Mouse (Mus musculus): ENCODE results near the gene Ciz1. TPM values are rescaled to one million over a fixed set of nuclear protein-coding genes. Genes with fewer than 3 reads are reported as not detected.
"Not testable (repeated sequence)": the region's sequence is repeated elsewhere in the genome, so short reads cannot be mapped to it uniquely, and the experiment has no call there.

Ciz1 gene
- polyA plus RNA-seq, 1 experiment from 2014 or later = 35.2 TPM

DNA sequence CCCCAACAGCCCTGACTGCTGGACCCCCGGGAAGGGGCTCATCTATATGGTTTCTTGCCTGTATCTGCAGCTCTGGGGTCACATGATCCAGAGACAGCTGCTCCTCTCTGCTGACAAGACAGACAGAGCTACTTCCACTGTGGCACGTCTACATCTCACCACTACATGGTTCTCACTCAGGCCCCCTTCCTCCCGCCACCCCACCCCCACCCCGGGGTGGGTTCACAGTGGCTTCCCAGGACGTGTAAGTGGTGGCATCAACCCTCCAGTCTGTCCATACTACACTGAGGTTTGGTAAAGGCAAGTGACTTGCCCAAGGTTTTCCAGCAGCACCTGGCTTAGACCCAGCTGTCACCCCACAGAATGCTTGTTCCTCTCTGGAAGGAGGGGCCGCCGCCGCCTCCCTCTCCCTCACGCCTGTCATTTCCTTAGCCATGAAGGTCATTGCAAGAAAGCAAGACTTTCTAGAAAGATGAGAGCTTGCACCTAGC lies 611 bp upstream of the Ciz1 start:
- 45% methylated on average over 9 of the region's 9 CpGs for WGBS
- Histone ChIP-seq H3K27me3 (replicated peaks) (peaks cover 61% of the 10 kb centered on the region), H3K9ac (peak overlapping the region; percentile 86; the same call in 1 of the 2 replicates), H3K4me1 (peaks cover 55% of the 10 kb centered on the region), H3K36me3 (no peaks in the 10 kb centered on the region), H3K27ac (replicated peaks) (no peak overlapping the region), H3K4me2 (peak overlapping the region; percentile 98), H3K9me3 (no peaks in the 10 kb centered on the region), H3K4me3 (peak overlapping the region; percentile 63)
- no peak for ATAC-seq (ENCODE audit: extremely low read depth, insufficient number of reproducible peaks, low FRiP score, low TSS enrichment)

DNA sequence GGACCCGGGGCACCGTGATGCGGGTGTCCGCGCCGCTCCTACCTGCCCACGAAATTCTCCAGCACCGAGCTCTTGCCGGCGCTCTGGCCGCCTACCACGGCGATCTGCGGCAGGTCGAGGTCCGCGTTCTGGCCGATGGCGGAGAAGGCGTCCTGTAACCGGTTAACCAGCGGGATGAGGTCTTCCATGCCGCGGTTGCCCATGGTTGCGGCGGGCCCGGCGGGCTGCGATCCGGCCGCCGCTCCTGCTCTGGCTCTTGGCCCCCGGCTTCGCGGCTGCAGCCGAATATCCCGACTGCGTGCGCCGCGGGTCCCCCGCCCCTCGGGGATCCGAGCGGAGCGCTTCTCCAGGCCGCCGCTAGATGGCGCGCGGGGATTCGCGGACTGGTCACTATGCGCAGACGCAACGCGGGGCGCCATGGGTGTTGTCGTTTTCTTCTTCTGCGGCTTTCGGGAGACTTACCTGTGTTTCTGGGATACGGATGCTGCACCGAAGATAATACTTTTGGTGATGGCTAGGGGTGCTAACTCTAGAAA lies 948 bp downstream of the Ciz1 start, which contains the start of gene Dnm1:
Gene Dnm1 (minus strand): TSS at position 332 of the 536 bp plus-strand sequence.
- Histone ChIP-seq H3K4me1 (peaks cover 55% of the 10 kb centered on the region), H3K27me3 (replicated peaks) (peaks cover 48% of the 10 kb centered on the region), H3K4me3 (peak within 1 kb of the TSS; percentile 63), H3K36me3 (no peaks in the 10 kb centered on the region), H3K4me2 (peak within 1 kb of the TSS; percentile 98), H3K9ac (peak within 1 kb of the TSS; percentile 86), H3K9me3 (no peaks in the 10 kb centered on the region), H3K27ac (replicated peaks) (peak within 1 kb of the TSS; percentile 39)
- under 1% methylated on average over 63 of the region's 63 CpGs for WGBS
- ATAC-seq (ENCODE audit: extremely low read depth, insufficient number of reproducible peaks, low FRiP score, low TSS enrichment) = peak; percentile 45; the same call in 1 of the 2 replicates

DNA sequence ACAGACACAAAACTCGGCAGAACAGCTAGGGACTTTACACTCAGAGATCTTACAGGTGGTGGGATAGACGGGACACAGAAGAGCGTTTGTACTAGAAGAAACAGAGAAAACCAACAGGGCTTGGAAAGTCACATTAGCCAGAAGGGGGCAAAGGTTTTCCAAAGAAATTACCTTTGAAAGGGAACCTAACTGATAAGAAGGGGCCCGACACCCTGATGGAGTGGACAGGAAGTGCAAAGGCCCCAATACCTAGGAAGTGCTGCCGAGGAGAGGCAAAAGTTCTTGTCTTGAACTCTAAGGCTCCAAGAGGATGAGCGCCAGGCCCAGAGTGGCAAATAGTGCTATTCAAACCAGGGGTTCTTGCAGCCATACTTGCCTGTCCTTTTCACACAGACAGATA lies 1.7 kb downstream of the Ciz1 start:
- Histone ChIP-seq H3K9ac (no peak overlapping the region), H3K4me3 (no peak overlapping the region), H3K9me3 (no peaks in the 10 kb centered on the region), H3K27ac (replicated peaks) (no peak overlapping the region), H3K4me1 (peaks cover 55% of the 10 kb centered on the region), H3K36me3 (no peaks in the 10 kb centered on the region), H3K4me2 (no peak overlapping the region), H3K27me3 (replicated peaks) (peaks cover 45% of the 10 kb centered on the region)
- 55% methylated on average over 6 of the region's 6 CpGs for WGBS
- no peak for ATAC-seq (ENCODE audit: extremely low read depth, insufficient number of reproducible peaks, low FRiP score, low TSS enrichment)

DNA sequence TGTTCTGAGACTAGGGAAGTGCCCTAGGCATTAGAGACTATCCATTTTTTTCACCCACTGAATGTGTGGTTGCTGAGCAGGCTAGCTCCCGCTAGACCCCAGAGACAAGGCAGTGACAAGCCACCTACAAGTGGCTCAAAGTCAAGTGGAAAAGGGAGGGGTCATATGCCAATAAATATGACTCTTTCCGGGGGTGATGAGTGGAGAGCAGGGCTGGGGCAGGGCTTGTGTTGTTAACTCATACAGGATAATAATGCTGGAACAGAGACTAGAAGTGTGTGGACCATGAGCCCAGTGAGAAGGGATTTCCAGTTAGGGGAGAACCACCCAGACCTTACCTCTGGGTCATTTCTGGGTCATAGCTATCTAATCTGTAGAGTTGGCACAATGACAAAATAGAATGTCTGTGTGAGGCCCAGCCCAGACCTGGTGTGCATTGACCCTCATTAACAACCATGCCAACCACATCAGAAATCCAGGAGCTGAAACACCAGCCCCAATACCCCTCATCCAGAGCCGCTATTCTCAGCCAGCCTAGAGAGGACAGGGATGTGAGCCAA lies 2.3 kb downstream of the Ciz1 start:
- ATAC-seq (ENCODE audit: extremely low read depth, insufficient number of reproducible peaks, low FRiP score, low TSS enrichment) = no peak
- no peak overlapping the region for H3K9ac ChIP-seq
- no peak overlapping the region; the same call in 1 of the 2 replicates for H3K27ac ChIP-seq (replicated peaks)
- H3K9me3 ChIP-seq = no peaks in the 10 kb centered on the region
- H3K4me2 ChIP-seq = no peak overlapping the region
- H3K4me1 ChIP-seq = peaks cover 54% of the 10 kb centered on the region
- peaks cover 40% of the 10 kb centered on the region for H3K27me3 ChIP-seq (replicated peaks)
- H3K36me3 ChIP-seq = no peaks in the 10 kb centered on the region
- 51% methylated on average over 3 of the region's 3 CpGs for WGBS
- no peak overlapping the region for H3K4me3 ChIP-seq

DNA sequence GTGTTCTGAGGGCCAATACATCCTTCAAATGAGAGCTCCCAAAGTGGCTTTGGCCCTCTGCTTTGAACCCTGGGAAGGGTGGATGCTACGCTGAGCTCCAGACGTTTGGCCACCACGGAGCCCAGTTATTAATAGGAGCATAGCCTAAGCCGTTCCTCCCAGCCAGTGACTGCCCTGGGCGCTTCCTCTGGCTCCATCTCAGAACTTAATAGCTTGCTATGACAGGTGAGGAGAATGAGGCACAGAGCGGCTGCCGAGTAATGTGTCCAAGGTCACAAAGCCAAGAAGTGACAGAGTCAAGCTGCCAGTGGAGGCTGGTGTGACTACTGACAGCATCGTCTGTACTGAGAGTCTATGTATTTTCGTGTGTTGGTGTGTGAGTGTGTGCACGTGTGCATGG lies 4.1 kb downstream of the Ciz1 start:
- 59% methylated on average over 10 of the region's 10 CpGs for WGBS
- H3K36me3 ChIP-seq = no peaks in the 10 kb centered on the region
- H3K9me3 ChIP-seq = no peaks in the 10 kb centered on the region
- no peak for ATAC-seq (ENCODE audit: extremely low read depth, insufficient number of reproducible peaks, low FRiP score, low TSS enrichment)
- H3K9ac ChIP-seq = no peak overlapping the region
- H3K4me3 ChIP-seq = no peak overlapping the region
- peaks cover 23% of the 10 kb centered on the region for H3K27me3 ChIP-seq (replicated peaks)
- no peak overlapping the region for H3K27ac ChIP-seq (replicated peaks)
- peaks cover 47% of the 10 kb centered on the region for H3K4me1 ChIP-seq
- H3K4me2 ChIP-seq = no peak overlapping the region

DNA sequence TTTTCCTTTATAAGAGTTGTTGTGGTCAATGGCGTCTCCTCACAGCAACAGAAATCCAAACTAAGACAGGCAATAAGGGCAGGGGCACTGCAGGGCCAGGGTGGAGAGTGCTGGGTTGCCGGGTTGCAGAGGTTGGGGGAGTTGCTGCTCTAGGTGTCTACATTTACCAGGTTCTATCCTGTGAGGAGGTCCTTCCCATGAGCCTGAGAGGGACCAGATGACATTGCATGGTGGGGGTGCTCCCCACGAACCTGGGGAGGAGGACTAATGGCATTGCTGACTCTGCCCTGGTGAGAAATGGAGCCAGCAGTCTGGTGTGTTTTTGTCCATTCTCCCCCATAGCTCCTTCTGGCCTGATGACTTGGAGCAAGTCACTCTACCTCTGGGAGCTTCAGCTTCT lies 5.6 kb downstream of the Ciz1 start:
- 66% methylated on average over 3 of the region's 3 CpGs for WGBS
- Histone ChIP-seq H3K27me3 (replicated peaks) (peaks cover 15% of the 10 kb centered on the region), H3K4me1 (peaks cover 39% of the 10 kb centered on the region), H3K36me3 (no peaks in the 10 kb centered on the region), H3K9ac (no peak overlapping the region), H3K4me2 (no peak overlapping the region), H3K27ac (replicated peaks) (no peak overlapping the region), H3K4me3 (no peak overlapping the region), H3K9me3 (no peaks in the 10 kb centered on the region)
- ATAC-seq (ENCODE audit: extremely low read depth, insufficient number of reproducible peaks, low FRiP score, low TSS enrichment) = no peak

DNA sequence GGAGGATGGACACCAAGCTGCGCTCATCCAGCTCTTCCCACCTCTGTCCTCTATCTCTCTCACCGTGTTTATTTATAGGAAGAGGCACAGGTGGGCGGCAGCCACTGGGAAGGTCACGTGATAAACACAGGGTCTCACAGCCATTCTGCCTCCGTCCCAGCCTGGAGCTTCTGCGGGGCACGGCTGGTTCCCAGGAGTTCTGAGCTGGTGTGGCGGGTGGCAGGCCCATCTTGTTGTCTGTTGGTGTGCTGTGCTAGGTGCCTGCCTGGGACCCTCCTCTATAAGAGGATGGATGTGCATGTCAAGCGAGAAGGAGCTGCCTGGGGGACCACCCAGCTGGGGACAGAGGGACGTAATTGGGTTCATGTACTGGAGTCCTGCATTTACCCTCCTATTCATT lies 6.3 kb downstream of the Ciz1 start:
- WGBS = 50% methylated on average over 10 of the region's 10 CpGs
- H3K27ac ChIP-seq (replicated peaks) = no peak overlapping the region
- no peaks in the 10 kb centered on the region for H3K9me3 ChIP-seq
- H3K9ac ChIP-seq = no peak overlapping the region
- no peak for ATAC-seq (ENCODE audit: extremely low read depth, insufficient number of reproducible peaks, low FRiP score, low TSS enrichment)
- H3K4me3 ChIP-seq = no peak overlapping the region
- 0 out of 2 replicates have a peak, but pooled peaks cover 13% of the 10 kb centered on the region for H3K27me3 ChIP-seq (replicated peaks)
- peaks cover 36% of the 10 kb centered on the region for H3K4me1 ChIP-seq
- H3K36me3 ChIP-seq = no peaks in the 10 kb centered on the region
- H3K4me2 ChIP-seq = no peak overlapping the region

DNA sequence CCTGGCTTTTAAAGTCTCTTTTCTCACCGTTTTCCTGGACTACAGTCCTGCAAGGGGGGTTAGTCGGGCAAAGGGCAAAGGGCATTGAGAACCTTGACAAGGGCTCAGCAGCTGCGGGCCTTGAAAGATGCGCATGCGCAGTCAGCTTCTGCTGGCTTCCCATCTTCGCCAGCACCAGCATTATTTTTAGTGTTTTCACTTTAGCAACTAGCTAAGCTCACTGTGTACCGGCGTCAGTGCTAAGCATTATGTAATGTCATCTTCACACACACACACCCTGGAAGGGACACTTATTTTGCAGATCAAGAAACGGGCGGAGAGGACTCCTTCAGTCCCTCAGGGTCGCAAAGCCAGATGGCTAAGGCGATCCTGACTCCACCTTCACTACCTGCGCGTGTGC lies 8.6 kb downstream of the Ciz1 start:
- WGBS = 4% methylated on average over 14 of the region's 14 CpGs
- H3K36me3 ChIP-seq = peaks cover 16% of the 10 kb centered on the region
- H3K4me2 ChIP-seq = peak overlapping the region; percentile 86
- H3K27ac ChIP-seq (replicated peaks) = peak overlapping the region; percentile 36; the same call in 1 of the 2 replicates
- no peak for ATAC-seq (ENCODE audit: extremely low read depth, insufficient number of reproducible peaks, low FRiP score, low TSS enrichment)
- peaks cover 31% of the 10 kb centered on the region for H3K4me1 ChIP-seq
- H3K27me3 ChIP-seq (replicated peaks) = 0 out of 2 replicates have a peak, but pooled peaks cover 13% of the 10 kb centered on the region
- H3K9ac ChIP-seq = peak overlapping the region; percentile 78
- H3K9me3 ChIP-seq = no peaks in the 10 kb centered on the region
- peak overlapping the region; percentile 54 for H3K4me3 ChIP-seq

DNA sequence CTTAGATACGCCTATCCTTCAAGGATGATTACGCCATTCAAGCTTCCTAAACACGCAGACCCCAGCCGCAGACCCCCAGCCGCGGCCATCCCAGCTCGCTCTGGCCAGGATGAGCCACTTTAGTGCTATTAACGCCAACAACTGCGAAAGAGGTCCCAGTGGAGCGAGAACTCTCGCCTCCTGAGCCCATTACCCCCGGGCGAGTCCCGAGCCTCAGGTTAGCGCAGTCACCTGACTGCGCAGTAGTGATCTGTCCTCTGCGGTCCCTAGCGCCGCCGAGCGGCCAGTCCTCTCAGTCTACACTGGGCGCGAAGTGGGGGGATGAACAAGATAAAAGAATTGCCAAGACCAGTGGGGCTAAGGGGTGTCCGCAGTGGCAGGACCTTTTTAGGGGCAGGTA lies 9.3 kb downstream of the Ciz1 start:
- peak overlapping the region; percentile 78 for H3K9ac ChIP-seq
- H3K9me3 ChIP-seq = no peaks in the 10 kb centered on the region
- peak overlapping the region; percentile 86 for H3K4me2 ChIP-seq
- ATAC-seq (ENCODE audit: extremely low read depth, insufficient number of reproducible peaks, low FRiP score, low TSS enrichment) = peak; percentile 73; the same call in 1 of the 2 replicates
- peaks cover 22% of the 10 kb centered on the region for H3K36me3 ChIP-seq
- H3K27ac ChIP-seq (replicated peaks) = 0 out of 2 replicates have a peak overlapping the region, but pooled peaks have one; percentile 20
- WGBS = 2% methylated on average over 24 of the region's 24 CpGs
- peaks cover 26% of the 10 kb centered on the region for H3K4me1 ChIP-seq
- H3K27me3 ChIP-seq (replicated peaks) = 0 out of 2 replicates have a peak, but pooled peaks cover 13% of the 10 kb centered on the region
- H3K4me3 ChIP-seq = peak overlapping the region; percentile 54

DNA sequence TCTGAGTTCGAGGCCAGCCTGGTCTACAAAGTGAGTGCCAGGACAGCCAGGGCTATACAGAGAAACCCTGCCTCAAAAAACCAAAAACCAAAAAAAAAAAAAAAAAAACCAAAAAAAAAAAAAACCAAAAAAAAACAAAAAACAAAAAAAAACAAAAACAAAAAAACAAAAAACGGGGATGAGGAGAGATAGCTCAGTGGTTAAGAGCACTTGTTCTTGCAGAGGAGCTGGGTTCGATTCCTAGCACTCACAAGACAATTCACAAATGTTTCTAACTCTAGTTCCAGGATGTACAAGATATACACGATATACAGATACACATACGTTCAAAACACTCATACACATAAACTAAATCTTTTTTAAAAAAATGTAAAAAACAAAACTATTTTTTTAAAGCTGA lies 10.1 kb downstream of the Ciz1 start:
- Histone ChIP-seq H3K9ac (peak overlapping the region; percentile 93), H3K27ac (replicated peaks) (peak overlapping the region; percentile 90), H3K4me2 (peak overlapping the region; percentile 86), H3K27me3 (replicated peaks) (0 out of 2 replicates have a peak, but pooled peaks cover 13% of the 10 kb centered on the region), H3K4me3 (peak overlapping the region; percentile 91), H3K4me1 (peaks cover 26% of the 10 kb centered on the region), H3K36me3 (peaks cover 30% of the 10 kb centered on the region)
- 27% methylated on average over 5 of the region's 5 CpGs for WGBS
- not testable (repeated sequence) for ATAC-seq (ENCODE audit: extremely low read depth, insufficient number of reproducible peaks, low FRiP score, low TSS enrichment); H3K9me3 ChIP-seq

DNA sequence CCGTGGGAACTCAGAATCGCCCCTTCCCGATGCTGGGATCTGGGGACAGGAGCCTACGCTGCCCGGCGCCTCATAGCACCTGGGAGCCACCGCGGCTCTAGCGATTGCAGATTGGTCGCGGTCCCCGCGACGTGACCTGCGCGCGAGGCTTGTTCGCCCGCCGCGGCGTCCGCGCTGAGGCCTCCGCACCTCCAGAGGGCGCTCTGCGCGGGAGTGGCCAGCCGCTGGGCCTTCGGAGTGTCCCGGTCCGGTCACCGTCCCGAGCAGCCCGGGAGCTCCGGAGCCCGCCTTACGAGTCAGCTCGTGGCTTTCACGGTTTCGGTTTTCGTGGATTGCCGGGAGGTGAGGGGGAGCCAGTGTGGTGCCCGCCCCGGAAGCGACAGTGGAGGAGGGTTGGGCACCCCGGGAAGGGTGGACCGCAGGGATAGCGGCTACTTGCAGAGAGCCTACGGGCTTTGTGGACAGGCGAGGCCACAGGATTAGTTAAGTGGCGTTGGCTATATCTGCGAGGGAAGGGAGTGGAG lies 10.8 kb downstream of the Ciz1 start:
- ATAC-seq (ENCODE audit: extremely low read depth, insufficient number of reproducible peaks, low FRiP score, low TSS enrichment) = peak; percentile 82
- peak overlapping the region; percentile 86 for H3K4me2 ChIP-seq
- H3K9me3 ChIP-seq = no peaks in the 10 kb centered on the region
- H3K27me3 ChIP-seq (replicated peaks) = 0 out of 2 replicates have a peak, but pooled peaks cover 13% of the 10 kb centered on the region
- H3K4me3 ChIP-seq = peak overlapping the region; percentile 91
- under 1% methylated on average over 53 of the region's 53 CpGs for WGBS
- peak overlapping the region; percentile 93 for H3K9ac ChIP-seq
- H3K36me3 ChIP-seq = peaks cover 36% of the 10 kb centered on the region
- H3K4me1 ChIP-seq = peaks cover 26% of the 10 kb centered on the region
- peak overlapping the region; percentile 90 for H3K27ac ChIP-seq (replicated peaks)
